Mouse (Mus musculus) CH12.LX (cell line): ENCODE data around the gene Rbms1. TPM values are rescaled to one million over a fixed set of nuclear protein-coding genes. Genes with fewer than 3 reads are reported as not detected.

Experiments
- DNase-seq: peaks from one replicate; pipeline ENCODE4 v3.0.0-alpha.2; 2013; ENCODE audit errors: extremely low read depth
- H3K27ac ChIP-seq: 2 replicates; pipeline ENCODE4 v1.5.1; 2012; ENCODE audit warnings: low read depth, mild to moderate bottlenecking, control low read depth, moderate library complexity; ENCODE audit not compliant: insufficient read depth
- H3K27me3 ChIP-seq: replicated peaks from 2 replicates; pipeline ENCODE3; 2012; ENCODE audit warnings: inconsistent platforms
- H3K36me3 ChIP-seq, 2 experiments: replicated peaks in 1 of 2; 2 replicates each; pipeline versions ENCODE3 to v1.6.1; 2012; ENCODE audit warnings: inconsistent platforms in 1 of 2, low read length in 1 of 2, mild to moderate bottlenecking in 1 of 2, mixed read lengths in 1 of 2, moderate library complexity in 1 of 2; ENCODE audit not compliant: control insufficient read depth in 1 of 2, insufficient read depth in 1 of 2
- H3K4me1 ChIP-seq, 2 experiments: 2 replicates each; pipeline ENCODE4 v1.6.1; 2012; ENCODE audit warnings: inconsistent platforms in 1 of 2, moderate library complexity in 1 of 2; ENCODE audit not compliant: insufficient read depth in 2 of 2, control insufficient read depth in 1 of 2
- H3K4me2 ChIP-seq: 2 replicates; pipeline ENCODE4 v1.6.1; 2012; ENCODE audit warnings: low read depth, mild to moderate bottlenecking, control low read depth; ENCODE audit not compliant: poor library complexity, insufficient read depth, severe bottlenecking
- H3K4me3 ChIP-seq, 3 experiments: fragments of 150-350 bp in 1 of 3; sonication (generic) in 1 of 3; replicated peaks in 1 of 3; 2 replicates each; pipeline versions ENCODE3 to v1.5.1; 2011 to 2012; ENCODE audit warnings: low read depth in 2 of 3, low read length in 2 of 3, mild to moderate bottlenecking in 2 of 3, moderate library complexity in 2 of 3, control low read depth in 1 of 3, improper control_type of control experiment in 1 of 3, inconsistent platforms in 1 of 3, mixed read lengths in 1 of 3; ENCODE audit not compliant: poor library complexity in 1 of 3
- H3K79me2 ChIP-seq: replicated peaks from 2 replicates; pipeline ENCODE4 v1.6.1; 2012; ENCODE audit warnings: mild to moderate bottlenecking, moderate library complexity; ENCODE audit not compliant: control insufficient read depth, poor library complexity, insufficient read depth, severe bottlenecking; ENCODE audit errors: extremely low read depth
- H3K9ac ChIP-seq: 2 replicates; pipeline ENCODE4 v1.6.1; 2012; ENCODE audit warnings: low read depth, mild to moderate bottlenecking, control low read depth, moderate library complexity; ENCODE audit not compliant: insufficient read depth
- H3K9me3 ChIP-seq: replicated peaks from 2 replicates; pipeline ENCODE3; 2012; ENCODE audit warnings: low read length, inconsistent platforms, mixed read lengths
- CHD2 ChIP-seq: IDR thresholded peaks from 2 replicates; pipeline ENCODE4 v1.6.1; 2011; ENCODE audit warnings: low read length, improper control_type of control experiment
- CTCF ChIP-seq, 2 experiments: IDR thresholded peaks in 1 of 2; conservative IDR thresholded peaks in 1 of 2; 2 replicates each; pipeline ENCODE4 v1.5.1; 2011 to 2012; ENCODE audit warnings: low read depth in 2 of 2, low read length in 2 of 2, improper control_type of control experiment in 1 of 2, inconsistent platforms in 1 of 2, mild to moderate bottlenecking in 1 of 2, moderate library complexity in 1 of 2
- JUND ChIP-seq: conservative IDR thresholded peaks from 2 replicates; pipeline ENCODE4 v1.6.1; 2011; ENCODE audit warnings: low read depth, low read length, improper control_type of control experiment
- KAT2A ChIP-seq: IDR thresholded peaks from 2 replicates; pipeline ENCODE4 v1.6.1; 2012; ENCODE audit warnings: low read length, improper control_type of control experiment, inconsistent platforms; ENCODE audit not compliant: insufficient replicate concordance
- MAZ ChIP-seq: IDR thresholded peaks from 2 replicates; pipeline ENCODE4 v1.6.1; 2012; ENCODE audit warnings: low read depth, mild to moderate bottlenecking, inconsistent platforms, low read length, improper control_type of control experiment, moderate library complexity
- MEF2A ChIP-seq: IDR thresholded peaks from 2 replicates; pipeline ENCODE4 v1.6.1; 2014; ENCODE audit warnings: low read depth, mild to moderate bottlenecking, inconsistent platforms, low read length, improper control_type of control experiment, borderline replicate concordance
- MXI1 ChIP-seq: IDR thresholded peaks from 2 replicates; pipeline ENCODE4 v1.6.1; 2011; ENCODE audit warnings: mild to moderate bottlenecking, low read depth, low read length, improper control_type of control experiment
- MYC ChIP-seq: IDR thresholded peaks from 2 replicates; pipeline ENCODE4 v1.6.1; 2011; ENCODE audit warnings: low read depth, mild to moderate bottlenecking, improper control_type of control experiment, low read length
- NELFE ChIP-seq: IDR thresholded peaks from 2 replicates; pipeline ENCODE4 v1.6.1; 2011; ENCODE audit warnings: low read depth, low read length, improper control_type of control experiment
- NRF1 ChIP-seq: IDR thresholded peaks from 2 replicates; pipeline ENCODE4 v1.6.1; 2014; ENCODE audit warnings: low read depth, mild to moderate bottlenecking, inconsistent platforms, low read length, improper control_type of control experiment, moderate library complexity
- PAX5 ChIP-seq: IDR thresholded peaks from 2 replicates; pipeline ENCODE4 v1.6.1; 2012; ENCODE audit warnings: low read length, inconsistent platforms, mixed read lengths
- POLR2A ChIP-seq: IDR thresholded peaks from 2 replicates; pipeline ENCODE4 v1.6.1; 2011; ENCODE audit warnings: low read depth, mild to moderate bottlenecking, improper control_type of control experiment, low read length
- RAD21 ChIP-seq: IDR thresholded peaks from 2 replicates; pipeline ENCODE4 v1.6.1; 2011; ENCODE audit warnings: low read depth, mild to moderate bottlenecking, low read length, improper control_type of control experiment, moderate library complexity
- SMC3 ChIP-seq: IDR thresholded peaks from 2 replicates; pipeline ENCODE4 v1.6.1; 2011; ENCODE audit warnings: low read depth, low read length, improper control_type of control experiment
- TCF12 ChIP-seq: IDR thresholded peaks from 2 replicates; pipeline ENCODE4 v1.6.1; 2014; ENCODE audit warnings: low read depth, mild to moderate bottlenecking, inconsistent platforms, low read length, improper control_type of control experiment
- UBTF ChIP-seq: IDR thresholded peaks from 2 replicates; pipeline ENCODE4 v1.6.1; 2012; ENCODE audit warnings: low read depth, mild to moderate bottlenecking, inconsistent platforms, low read length, improper control_type of control experiment, moderate library complexity
- USF1 ChIP-seq: IDR thresholded peaks from 2 replicates; pipeline ENCODE4 v1.6.1; 2014; ENCODE audit warnings: low read depth, mild to moderate bottlenecking, inconsistent platforms, low read length, improper control_type of control experiment
- USF2 ChIP-seq: conservative IDR thresholded peaks from 2 replicates; pipeline ENCODE4 v1.6.1; 2011; ENCODE audit warnings: low read depth, low read length, improper control_type of control experiment
- ZKSCAN1 ChIP-seq: IDR thresholded peaks from 2 replicates; pipeline ENCODE4 v1.6.1; 2012; ENCODE audit warnings: low read depth, inconsistent platforms, low read length, improper control_type of control experiment, borderline replicate concordance
- ZMIZ1 ChIP-seq: IDR thresholded peaks from 2 replicates; pipeline ENCODE4 v1.6.1; 2012; ENCODE audit warnings: low read depth, mild to moderate bottlenecking, inconsistent platforms, low read length, improper control_type of control experiment
- ZNF384 ChIP-seq: IDR thresholded peaks from 2 replicates; pipeline ENCODE4 v1.6.1; 2012; ENCODE audit warnings: low read depth, low read length, improper control_type of control experiment, inconsistent platforms
- dilution Hi-C: fragments of 300-500 bp; cut with MboI; formaldehyde crosslinking; loops from 2 replicates; pipeline ENCODE4 v1.14.3; 2020; ENCODE audit warnings: low sequenced_read_pairs; ENCODE audit not compliant: extremely low pct_unique_long_range_greater_than_20kb, extremely low pct_ligation_motif_present
- in situ Hi-C: fragments of 300-500 bp; cut with MboI; formaldehyde crosslinking; loops from 3 replicates; pipeline ENCODE4 v1.14.3; 2019; ENCODE audit warnings: low sequenced_read_pairs, low pct_ligation_motif_present, low pct_unique_long_range_greater_than_20kb, mixed read lengths
- polyA plus RNA-seq: library from polyadenylated mRNA; unstranded; fragments of >175 nt; gene quantifications from 2 replicates; pipeline ENCODE4 v1.2.1, GENCODE M21; 2012; ENCODE audit warnings: low read depth; ENCODE audit not compliant: insufficient read length
- total RNA-seq, 2 experiments: library from RNA; depleted of rRNA; stranded (reverse); fragments of 300-350 nt in 1 of 2; fragments of >200 nt in 1 of 2; gene quantifications; 2 replicates each; pipeline ENCODE4 v1.2.3; 2012 to 2014

Rbms1 gene
- total RNA-seq (2012; rRNA removed) (7.6 and 10.6 TPM in 2 replicates), total RNA-seq (2014; rRNA removed) (12.6 and 12.9 TPM in 2 replicates), polyA plus RNA-seq (26.8 and 33.9 TPM in 2 replicates)

DNA sequence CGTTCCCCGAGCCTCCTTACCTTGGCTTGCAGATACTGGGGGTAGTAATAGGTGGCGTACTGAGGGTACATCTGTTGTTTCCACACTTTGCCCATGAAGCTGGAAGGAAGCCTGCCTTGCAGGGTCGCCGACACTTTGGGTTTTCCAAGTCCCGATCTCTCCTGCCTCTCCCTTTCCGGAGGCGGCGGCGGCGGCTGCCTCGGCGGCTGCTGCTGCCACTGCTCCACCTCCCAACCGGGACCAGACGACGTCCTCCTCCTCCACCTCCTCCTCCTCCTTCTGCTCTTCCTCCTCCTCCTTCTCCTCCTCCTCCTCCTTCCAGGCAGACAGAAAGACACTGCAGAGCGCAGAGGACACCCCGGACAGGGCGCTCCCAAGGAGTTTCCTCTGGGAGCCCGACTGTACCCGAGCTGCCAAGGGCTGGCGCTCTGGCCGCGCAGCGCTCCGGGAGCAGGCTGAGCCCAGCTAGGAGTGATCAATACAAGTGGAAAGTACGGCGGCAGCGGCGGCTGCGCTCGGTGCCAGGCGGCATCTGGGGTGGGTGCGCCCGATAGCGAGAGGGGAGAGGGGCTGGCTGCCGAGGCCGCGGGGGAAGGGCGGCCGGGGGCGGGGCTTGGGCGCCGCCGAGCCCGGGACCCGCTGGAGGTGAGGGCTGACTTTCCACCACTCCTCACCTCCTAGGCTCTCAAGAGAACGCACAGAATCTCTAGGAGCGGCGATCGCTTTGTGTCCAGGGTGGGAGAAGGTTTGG lies at the start of gene Rbms1:
Gene Rbms1 (minus strand): TSS at position 522 of the 751 bp plus-strand sequence.
- Histone ChIP-seq H3K4me2 (peak within 1 kb of the TSS; percentile 83), H3K4me1 (peaks cover 0 to 4% of the 10 kb centered on the region in 2 experiments; a peak in 2 of 4 replicates)
- in situ Hi-C loops = no loop called here
- TF ChIP-seq UBTF = 0 out of 2 replicates have a peak, but pooled peaks have one; percentile 41
- no peak for TF ChIP-seq ZMIZ1
- TF ChIP-seq, all 38 proteins: peak for 1
- Histone ChIP-seq H3K36me3 (no peaks in the 10 kb centered on the region), H3K9me3 (no peaks in the 10 kb centered on the region), H3K27me3 (peaks cover 14% of the 10 kb centered on the region), H3K9ac (no peak within 1 kb of the TSS), H3K27ac (no peak within 1 kb of the TSS), H3K4me3 (peak within 1 kb of the TSS in 2 of 3 experiments; percentile 48 to 57), H3K79me2 (no peaks in the 10 kb centered on the region)
- DNase-seq = peak; percentile 11
- dilution Hi-C loops = no loop called here

DNA sequence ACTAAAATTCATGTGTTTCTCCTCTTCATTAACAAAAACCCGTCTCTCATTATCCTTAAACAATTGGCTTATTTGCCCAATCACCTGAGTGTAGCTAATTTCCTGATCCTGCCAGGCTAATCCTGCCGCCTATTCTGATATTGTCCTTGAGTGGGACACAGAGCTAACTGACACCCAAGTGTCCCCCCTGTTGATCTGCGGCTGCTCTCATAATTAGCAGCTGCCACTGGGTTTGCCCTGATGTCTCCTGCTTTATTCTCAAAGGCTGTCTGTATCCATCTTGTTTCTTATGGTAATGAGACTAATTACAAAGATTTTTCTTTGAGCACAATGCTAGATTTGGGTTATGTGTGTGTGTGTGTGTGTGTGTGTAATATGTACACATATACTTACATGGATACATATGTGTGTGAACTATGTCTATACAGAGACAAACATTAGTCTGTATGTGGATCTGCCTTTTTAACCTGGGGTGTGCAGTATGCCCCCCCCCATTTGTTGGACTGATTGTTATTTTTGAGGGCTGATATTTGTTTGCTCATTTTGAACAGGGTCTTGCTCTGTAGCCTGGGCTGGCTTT lies 49.3 kb upstream of the Rbms1 start:
- dilution Hi-C loops = no loop called here
- H3K4me1 ChIP-seq = no peaks in the 10 kb centered on the region

DNA sequence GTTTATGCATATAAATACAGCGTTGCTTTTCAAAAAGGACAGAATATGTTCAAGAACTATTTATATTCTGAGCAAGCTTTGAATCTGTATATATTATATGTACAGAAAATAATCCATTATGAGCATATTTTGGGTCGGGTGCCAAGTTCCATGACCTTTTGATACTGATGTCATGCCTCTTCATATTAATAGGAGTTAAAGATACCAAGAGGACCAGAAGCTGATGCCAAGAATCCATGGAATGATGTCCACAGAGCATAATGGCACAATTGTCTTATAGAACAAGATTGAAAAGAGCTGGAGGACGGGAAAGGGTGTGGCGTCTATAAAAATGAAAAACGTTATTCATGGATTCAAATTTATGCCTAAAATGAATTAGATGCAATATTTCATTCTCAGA lies 23.3 kb upstream of the Rbms1 start:
- dilution Hi-C loops (no loop called here), in situ Hi-C loops (no loop called here)
- Histone ChIP-seq H3K4me1 (no peaks in the 10 kb centered on the region), H3K27me3 (no peaks in the 10 kb centered on the region), H3K9me3 (no peaks in the 10 kb centered on the region), H3K36me3 (no peaks in the 10 kb centered on the region), H3K79me2 (no peaks in the 10 kb centered on the region), H3K9ac (no peak overlapping the region), H3K27ac (no peak overlapping the region), H3K4me2 (no peak overlapping the region), H3K4me3 (no peak overlapping the region)
- TF ChIP-seq CTCF (conservative IDR thresholded peaks at IDR 0.05 in 1 of 2, IDR thresholded peaks at IDR 0.05 in 1 of 2; ENCODE audit: low read depth in 2 of 2, low read length in 2 of 2) (no peak), KAT2A (no peak), USF2 (no peak), JUND (no peak), POLR2A (no peak), MEF2A (no peak), TCF12 (no peak), ZNF384 (no peak), USF1 (no peak), NELFE (no peak), NRF1 (no peak), ZMIZ1 (no peak)
- DNase-seq = no peak

More for the DNA sequence above, 49.3 kb upstream of the Rbms1 start:
- H3K9me3 ChIP-seq = peaks cover 2% of the 10 kb centered on the region
- no peaks in the 10 kb centered on the region for H3K27me3 ChIP-seq
- H3K27ac ChIP-seq = no peak overlapping the region
- in situ Hi-C loops = no loop called here
- TF ChIP-seq TCF12 (no peak), MXI1 (no peak), PAX5 (no peak), KAT2A (no peak), JUND (no peak), SMC3 (no peak), RAD21 (no peak), NELFE (no peak), USF2 (no peak), ZKSCAN1 (no peak), CHD2 (no peak), MYC (no peak), MAZ (no peak)
- no peaks in the 10 kb centered on the region for H3K36me3 ChIP-seq
- no peak overlapping the region for H3K4me2 ChIP-seq
- no peaks in the 10 kb centered on the region for H3K79me2 ChIP-seq
- no peak overlapping the region for H3K9ac ChIP-seq
- no peak for DNase-seq
- no peak overlapping the region for H3K4me3 ChIP-seq
